Mouse (Mus musculus): ENCODE measurements around the gene N4bp1. TPM values are rescaled to one million over a fixed set of nuclear protein-coding genes. Genes with fewer than 3 reads are reported as not detected.

N4bp1 gene
- total and polyA plus RNA-seq, 2 experiments from 2014 or later: 4.9 to 15.5 TPM

DNA sequence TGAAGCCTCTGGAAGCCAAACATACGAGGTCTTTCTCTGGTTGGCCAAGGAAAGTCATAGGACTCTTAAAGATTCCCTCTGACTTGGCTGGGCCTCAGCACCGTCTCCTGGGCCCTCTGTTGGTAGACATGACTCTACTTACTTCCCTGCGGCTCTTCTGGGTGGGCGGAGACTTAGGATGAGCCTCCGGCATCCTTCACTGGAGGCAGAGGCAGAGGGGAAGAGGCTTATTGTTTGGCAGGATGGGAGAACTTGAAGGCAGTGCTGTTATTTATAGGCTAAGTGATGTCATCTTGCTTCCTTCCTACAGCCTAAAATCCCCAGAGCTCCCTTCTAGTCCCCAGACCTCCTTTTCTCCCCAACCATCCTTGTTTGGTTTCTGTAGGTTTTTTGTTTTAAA, 98.6 kb downstream of the N4bp1 start:
- 60% methylated on average over 5 of the region's 5 CpGs for WGBS
- no peaks in the 10 kb centered on the region for H3K36me3 ChIP-seq (ENCODE audit: insufficient read depth, low read length)
- no peak overlapping the region for H3K4me3 ChIP-seq (ENCODE audit: low read length)
- TF ChIP-seq CTCF (IDR thresholded peaks at IDR 0.05; ENCODE audit: low read depth): no peak
- H3K4me1 ChIP-seq (ENCODE audit: insufficient read depth, low read length): 0 out of 2 replicates have a peak, but pooled peaks cover 3% of the 10 kb centered on the region
- no peak overlapping the region for H3K27ac ChIP-seq
- no peak overlapping the region for H3K4me2 ChIP-seq (ENCODE audit: low read depth, low read length)
- H3K9ac ChIP-seq (replicated peaks; ENCODE audit: low read length): no peak overlapping the region
- ATAC-seq (no peak), DNase-seq (ENCODE audit: low spot score) (no peak)
- no peaks in the 10 kb centered on the region for H3K27me3 ChIP-seq (ENCODE audit: insufficient read depth, low read length)
- no peaks in the 10 kb centered on the region for H3K9me3 ChIP-seq (ENCODE audit: low read length)

DNA sequence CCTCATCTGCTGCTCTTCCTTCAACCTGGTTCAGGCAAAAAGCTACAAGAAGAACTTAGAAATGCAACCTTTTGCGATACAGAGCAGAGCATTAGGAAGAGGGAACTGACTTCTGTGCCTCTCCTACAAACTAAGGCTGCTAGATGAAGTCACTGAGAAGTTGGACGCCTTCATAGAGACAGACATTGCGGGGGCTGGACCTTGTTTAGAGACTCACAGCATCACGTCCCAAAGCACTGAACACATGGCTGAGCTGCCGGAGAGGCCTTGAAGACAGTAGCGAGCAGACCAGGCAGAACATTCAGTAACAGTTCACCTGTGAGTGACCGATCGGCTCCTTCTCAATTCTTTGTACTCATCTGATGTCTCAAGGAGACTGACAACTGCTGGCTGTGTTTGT, 104.0 kb downstream of the N4bp1 start:
- DNase-seq (ENCODE audit: low spot score) (no peak), ATAC-seq (no peak)
- H3K27me3 ChIP-seq (ENCODE audit: insufficient read depth, low read length): no peaks in the 10 kb centered on the region
- no peak overlapping the region for H3K4me2 ChIP-seq (ENCODE audit: low read depth, low read length)
- H3K9ac ChIP-seq (replicated peaks; ENCODE audit: low read length): no peak overlapping the region
- no peak for TF ChIP-seq CTCF (IDR thresholded peaks at IDR 0.05; ENCODE audit: low read depth)
- no peak overlapping the region for H3K4me3 ChIP-seq (ENCODE audit: low read length)
- H3K27ac ChIP-seq: no peak overlapping the region
- WGBS: 92% methylated on average over 8 of the region's 8 CpGs
- H3K9me3 ChIP-seq (ENCODE audit: low read length): no peaks in the 10 kb centered on the region
- no peaks in the 10 kb centered on the region for H3K36me3 ChIP-seq (ENCODE audit: insufficient read depth, low read length)
- no peaks in the 10 kb centered on the region for H3K4me1 ChIP-seq (ENCODE audit: insufficient read depth, low read length)

GRCm38 (mm10) chr8:86779207-86779606, 105.9 kb downstream of the N4bp1 start:
- Histone ChIP-seq H3K4me2 (ENCODE audit: low read depth, low read length) (no peak overlapping the region), H3K9me3 (ENCODE audit: low read length) (no peaks in the 10 kb centered on the region), H3K27ac (no peak overlapping the region), H3K4me3 (ENCODE audit: low read length) (no peak overlapping the region), H3K4me1 (ENCODE audit: insufficient read depth, low read length) (no peaks in the 10 kb centered on the region), H3K27me3 (ENCODE audit: insufficient read depth, low read length) (no peaks in the 10 kb centered on the region), H3K36me3 (ENCODE audit: insufficient read depth, low read length) (no peaks in the 10 kb centered on the region), H3K9ac (replicated peaks; ENCODE audit: low read length) (no peak overlapping the region)
- no peak for DNase-seq (ENCODE audit: low spot score)
- WGBS: 90% methylated on average over 8 of the region's 8 CpGs
- no peak for ATAC-seq
- no peak for TF ChIP-seq CTCF (IDR thresholded peaks at IDR 0.05; ENCODE audit: low read depth)

GRCm38 (mm10) chr8:86769945-86770715, 114.9 kb downstream of the N4bp1 start:
- Histone ChIP-seq H3K4me2 (ENCODE audit: low read depth, low read length) (no peak overlapping the region), H3K9ac (replicated peaks; ENCODE audit: low read length) (no peak overlapping the region), H3K4me1 (ENCODE audit: insufficient read depth, low read length) (no peaks in the 10 kb centered on the region), H3K27me3 (ENCODE audit: insufficient read depth, low read length) (no peaks in the 10 kb centered on the region), H3K4me3 (ENCODE audit: low read length) (no peak overlapping the region), H3K36me3 (ENCODE audit: insufficient read depth, low read length) (no peaks in the 10 kb centered on the region), H3K9me3 (ENCODE audit: low read length) (no peaks in the 10 kb centered on the region), H3K27ac (no peak overlapping the region)
- WGBS: 79% methylated on average over 1 of the region's 1 CpGs
- DNase-seq (ENCODE audit: low spot score) (no peak), ATAC-seq (no peak)
- no peak for TF ChIP-seq CTCF (IDR thresholded peaks at IDR 0.05; ENCODE audit: low read depth)

DNA sequence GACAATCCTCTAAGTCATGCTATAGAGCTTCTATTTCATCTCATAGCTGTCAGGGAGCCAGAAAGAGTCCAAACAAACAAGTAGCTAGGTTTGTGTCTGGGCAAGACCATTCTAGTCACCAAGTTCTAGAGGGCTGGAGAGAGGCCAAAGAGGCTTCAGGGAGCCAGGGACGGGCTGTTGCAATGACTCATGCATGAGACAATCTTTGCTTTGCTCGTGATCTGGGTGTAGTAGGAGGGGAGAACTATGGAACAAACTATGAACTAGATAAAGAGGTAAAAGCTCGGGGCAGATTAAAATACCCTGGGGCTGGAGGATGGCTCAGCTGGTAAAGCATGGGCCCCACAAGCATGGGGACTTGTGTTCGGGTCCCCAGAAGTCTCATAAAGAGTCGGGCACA, 116.6 kb downstream of the N4bp1 start:
- no peak for ATAC-seq
- no peaks in the 10 kb centered on the region for H3K9me3 ChIP-seq (ENCODE audit: low read length)
- no peak overlapping the region for H3K9ac ChIP-seq (replicated peaks; ENCODE audit: low read length)
- 67% methylated on average over 5 of the region's 5 CpGs for WGBS
- H3K27ac ChIP-seq: no peak overlapping the region
- H3K36me3 ChIP-seq (ENCODE audit: insufficient read depth, low read length): no peaks in the 10 kb centered on the region
- H3K4me1 ChIP-seq (ENCODE audit: insufficient read depth, low read length): no peaks in the 10 kb centered on the region
- H3K4me3 ChIP-seq (ENCODE audit: low read length): no peak overlapping the region
- TF ChIP-seq CTCF (IDR thresholded peaks at IDR 0.05; ENCODE audit: low read depth): no peak
- H3K4me2 ChIP-seq (ENCODE audit: low read depth, low read length): no peak overlapping the region
- DNase-seq (ENCODE audit: low spot score): peak; percentile 24
- H3K27me3 ChIP-seq (ENCODE audit: insufficient read depth, low read length): no peaks in the 10 kb centered on the region

DNA sequence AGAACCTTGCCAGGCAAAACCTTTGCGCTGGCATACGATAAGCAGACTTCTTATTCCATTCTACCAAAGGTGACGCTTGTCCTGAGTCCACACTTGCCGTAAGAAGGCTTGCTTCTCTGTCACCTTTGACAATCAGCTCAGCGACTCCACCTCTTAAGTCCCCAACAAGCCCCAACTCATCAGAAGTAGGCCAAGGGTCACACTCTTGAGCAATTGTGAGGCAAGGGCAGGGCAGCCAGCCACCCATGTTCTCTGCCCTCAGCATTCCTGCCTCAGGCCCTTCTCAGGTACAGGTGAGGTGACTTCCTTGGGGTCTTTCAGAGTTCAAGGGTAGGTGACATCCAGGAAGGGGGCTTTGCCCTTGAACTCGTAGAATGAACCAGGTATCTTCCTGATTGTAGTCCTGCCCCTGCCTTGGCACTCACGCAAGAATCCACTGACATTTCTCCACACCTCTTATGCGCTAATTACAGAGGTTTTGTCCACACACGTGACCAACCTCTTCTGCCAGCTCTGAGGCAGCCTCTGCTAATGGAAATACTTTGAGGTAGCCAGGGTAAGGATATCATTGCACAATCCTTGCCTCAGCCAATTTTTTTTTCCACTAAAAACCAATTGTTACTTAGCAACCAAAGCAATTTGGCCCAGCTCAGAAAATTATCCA, 118.4 kb downstream of the N4bp1 start:
- Histone ChIP-seq H3K4me3 (ENCODE audit: low read length) (no peak overlapping the region), H3K9ac (replicated peaks; ENCODE audit: low read length) (no peak overlapping the region), H3K4me1 (ENCODE audit: insufficient read depth, low read length) (no peaks in the 10 kb centered on the region), H3K27me3 (ENCODE audit: insufficient read depth, low read length) (no peaks in the 10 kb centered on the region), H3K36me3 (ENCODE audit: insufficient read depth, low read length) (no peaks in the 10 kb centered on the region), H3K9me3 (ENCODE audit: low read length) (no peaks in the 10 kb centered on the region), H3K4me2 (ENCODE audit: low read depth, low read length) (no peak overlapping the region), H3K27ac (no peak overlapping the region)
- DNase-seq (ENCODE audit: low spot score) (peak; percentile 12), ATAC-seq (no peak)
- WGBS: 81% methylated on average over 9 of the region's 9 CpGs
- TF ChIP-seq CTCF (IDR thresholded peaks at IDR 0.05; ENCODE audit: low read depth): no peak

DNA sequence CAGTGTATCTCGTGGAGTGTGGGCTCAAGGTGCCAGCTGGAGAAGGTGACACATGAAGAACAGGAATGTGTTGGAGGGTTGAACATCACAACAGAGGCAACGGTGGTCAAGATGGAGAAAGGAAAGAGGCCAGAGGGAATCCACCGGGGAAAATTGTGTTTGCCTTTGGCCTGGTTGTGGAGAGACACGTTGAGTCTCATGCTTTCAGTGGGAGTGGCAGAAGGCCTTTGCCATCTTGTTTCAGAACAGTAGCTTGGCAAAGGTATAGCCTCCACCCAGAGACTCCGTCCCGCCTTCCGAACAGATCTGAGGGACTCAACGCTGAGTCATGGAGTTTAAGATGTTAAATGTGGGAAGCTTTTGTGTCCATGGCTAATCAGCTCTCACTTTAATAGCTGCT, 119.4 kb downstream of the N4bp1 start:
- TF ChIP-seq CTCF (IDR thresholded peaks at IDR 0.05; ENCODE audit: low read depth): no peak
- WGBS: 93% methylated on average over 8 of the region's 8 CpGs

More for the DNA sequence above, 119.4 kb downstream of the N4bp1 start:
- no peak overlapping the region for H3K9ac ChIP-seq (replicated peaks; ENCODE audit: low read length)
- no peak overlapping the region for H3K27ac ChIP-seq
- H3K36me3 ChIP-seq (ENCODE audit: insufficient read depth, low read length): no peaks in the 10 kb centered on the region
- no peak for DNase-seq (ENCODE audit: low spot score)
- H3K4me2 ChIP-seq (ENCODE audit: low read depth, low read length): no peak overlapping the region
- no peaks in the 10 kb centered on the region for H3K27me3 ChIP-seq (ENCODE audit: insufficient read depth, low read length)
- no peaks in the 10 kb centered on the region for H3K9me3 ChIP-seq (ENCODE audit: low read length)
- H3K4me1 ChIP-seq (ENCODE audit: insufficient read depth, low read length): no peaks in the 10 kb centered on the region
- no peak overlapping the region for H3K4me3 ChIP-seq (ENCODE audit: low read length)
- ATAC-seq: no peak

Measured in hindbrain, postnatal 0 days (tissue).